Mouse (Mus musculus) intestine, embryonic 16.5 days (tissue): ENCODE data around the gene Spg11. TPM values are rescaled to one million over a fixed set of nuclear protein-coding genes. Genes with fewer than 3 reads are reported as not detected.
"Not testable (repeated sequence)": the region's sequence is repeated elsewhere in the genome, so short reads cannot be mapped to it uniquely, and the experiment has no call there.

Experiments used
- ATAC-seq: fragments of 200-750 bp; cut with Nextera tagmentation; 2 replicates; pipeline ENCODE4 v1.8.0; 2017; ENCODE audit warnings: moderate TSS enrichment, moderate library complexity
- H3K27ac ChIP-seq: fragments of 300-500 bp; sonication (generic); 2 replicates; pipeline ENCODE4 v1.5.1; 2014; ENCODE audit warnings: mild to moderate bottlenecking, low read length
- H3K27me3 ChIP-seq: fragments of 300-500 bp; sonication (generic); replicated peaks from 2 replicates; pipeline ENCODE4 v1.6.1; 2014; ENCODE audit warnings: low read length, control low read depth, mixed read lengths; ENCODE audit not compliant: control insufficient read depth, insufficient read depth
- H3K36me3 ChIP-seq: fragments of 300-500 bp; sonication (generic); 2 replicates; pipeline ENCODE4 v1.6.1; 2014; ENCODE audit warnings: low read length, control low read depth; ENCODE audit not compliant: control insufficient read depth, insufficient read depth
- H3K4me1 ChIP-seq: fragments of 300-500 bp; sonication (generic); 2 replicates; pipeline ENCODE4 v1.6.1; 2014; ENCODE audit warnings: low read length, control low read depth, mixed read lengths; ENCODE audit not compliant: control insufficient read depth, insufficient read depth
- H3K4me2 ChIP-seq: fragments of 300-500 bp; sonication (generic); 2 replicates; pipeline ENCODE4 v1.6.1; 2014; ENCODE audit warnings: low read depth, low read length, control low read depth
- H3K4me3 ChIP-seq: fragments of 300-500 bp; sonication (generic); 2 replicates; pipeline ENCODE4 v1.5.1; 2014; ENCODE audit warnings: mild to moderate bottlenecking, low read length
- H3K9ac ChIP-seq: fragments of 300-500 bp; sonication (generic); 2 replicates; pipeline ENCODE4 v1.6.1; 2014; ENCODE audit warnings: low read depth, low read length
- H3K9me3 ChIP-seq: fragments of 300-500 bp; sonication (generic); 2 replicates; pipeline ENCODE4 v1.6.1; 2016; ENCODE audit warnings: low read length, control low read depth; ENCODE audit not compliant: control insufficient read depth
- WGBS: fragments of 180-500 bp; shearing (Covaris S2); extraction: QIAGEN DNeasy Blood & Tissue Kit; methylation state at CpG from one replicate; pipeline ENCODE4 v1.1.7; 2014; 5-methylcytosine and 5-hydroxymethylcytosine counted together
- polyA plus RNA-seq: library from polyadenylated mRNA; unstranded; fragments of >200 nt; fragmentation: Nextera tagmentation; extraction: Ambion mirVana; gene quantifications from 2 replicates; pipeline ENCODE4 v1.2.1, GENCODE M21; 2015

The Spg11 gene
- polyA plus RNA-seq, 1 experiment from 2014 or later: 7.0 TPM

DNA sequence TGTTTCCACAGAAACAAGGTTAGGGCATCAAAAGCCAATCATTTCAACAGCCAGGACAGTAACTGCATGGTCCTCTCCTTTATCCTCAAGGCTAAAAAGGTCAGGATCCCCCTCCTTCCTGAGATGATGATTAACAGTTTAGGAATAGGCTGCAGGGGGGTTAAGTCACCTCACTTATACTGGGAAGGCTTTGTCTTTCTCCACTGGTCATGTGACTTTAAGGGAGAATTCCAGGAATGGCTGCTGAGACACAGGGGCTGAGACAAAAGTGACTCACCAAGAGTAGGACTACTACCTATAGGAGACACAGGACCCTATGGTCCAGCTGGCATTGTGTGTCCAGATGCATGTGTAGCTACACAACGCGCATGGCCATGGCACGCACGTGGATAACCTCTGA, 9.4 kb upstream of the Spg11 start:
- WGBS: 92% methylated on average over 4 of the region's 4 CpGs
- H3K27me3 ChIP-seq: 0 out of 2 replicates have a peak, but pooled peaks cover 2% of the 10 kb centered on the region
- no peak for ATAC-seq
- H3K27ac ChIP-seq: no peak overlapping the region
- no peak overlapping the region for H3K4me3 ChIP-seq
- peaks cover 2% of the 10 kb centered on the region; the same call in 1 of the 2 replicates for H3K4me1 ChIP-seq
- H3K36me3 ChIP-seq: no peaks in the 10 kb centered on the region
- H3K4me2 ChIP-seq: no peak overlapping the region
- no peaks in the 10 kb centered on the region for H3K9me3 ChIP-seq
- H3K9ac ChIP-seq: no peak overlapping the region

DNA sequence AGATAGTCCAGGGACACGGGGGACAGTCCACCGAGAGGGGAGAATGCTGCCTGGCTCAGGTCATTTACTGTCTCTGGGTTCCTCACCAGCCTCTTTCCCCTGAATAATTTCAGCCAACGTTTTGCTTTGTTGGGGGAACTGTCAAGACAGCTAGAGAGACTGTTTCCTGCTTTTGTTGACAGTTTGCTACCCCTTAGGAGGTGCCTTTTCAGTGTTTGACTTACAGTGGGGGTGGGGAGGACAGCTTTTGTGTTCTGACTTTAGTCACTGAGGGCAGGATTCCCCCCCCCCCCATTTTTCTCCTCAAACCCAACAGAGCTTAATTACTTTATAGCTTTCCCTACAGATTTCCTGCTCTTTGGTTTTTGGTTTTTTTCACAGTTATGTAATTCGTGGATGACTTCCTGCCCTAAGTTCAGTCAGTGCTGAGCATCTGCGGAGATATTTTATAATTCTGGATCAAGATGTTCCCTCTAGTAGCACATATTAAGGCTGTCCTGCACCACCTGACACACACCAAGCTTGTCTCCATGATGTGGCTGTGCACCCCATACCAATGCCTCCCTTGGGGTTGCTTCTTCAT, 8.7 kb upstream of the Spg11 start:
- H3K4me3 ChIP-seq: no peak overlapping the region
- H3K9me3 ChIP-seq: no peaks in the 10 kb centered on the region
- no peaks in the 10 kb centered on the region for H3K36me3 ChIP-seq
- no peak for ATAC-seq
- 0 out of 2 replicates have a peak, but pooled peaks cover 2% of the 10 kb centered on the region for H3K27me3 ChIP-seq
- H3K4me1 ChIP-seq: peaks cover 2% of the 10 kb centered on the region; the same call in 1 of the 2 replicates
- no peak overlapping the region for H3K4me2 ChIP-seq
- 32% methylated on average over 5 of the region's 5 CpGs for WGBS
- H3K27ac ChIP-seq: no peak overlapping the region
- no peak overlapping the region for H3K9ac ChIP-seq

DNA sequence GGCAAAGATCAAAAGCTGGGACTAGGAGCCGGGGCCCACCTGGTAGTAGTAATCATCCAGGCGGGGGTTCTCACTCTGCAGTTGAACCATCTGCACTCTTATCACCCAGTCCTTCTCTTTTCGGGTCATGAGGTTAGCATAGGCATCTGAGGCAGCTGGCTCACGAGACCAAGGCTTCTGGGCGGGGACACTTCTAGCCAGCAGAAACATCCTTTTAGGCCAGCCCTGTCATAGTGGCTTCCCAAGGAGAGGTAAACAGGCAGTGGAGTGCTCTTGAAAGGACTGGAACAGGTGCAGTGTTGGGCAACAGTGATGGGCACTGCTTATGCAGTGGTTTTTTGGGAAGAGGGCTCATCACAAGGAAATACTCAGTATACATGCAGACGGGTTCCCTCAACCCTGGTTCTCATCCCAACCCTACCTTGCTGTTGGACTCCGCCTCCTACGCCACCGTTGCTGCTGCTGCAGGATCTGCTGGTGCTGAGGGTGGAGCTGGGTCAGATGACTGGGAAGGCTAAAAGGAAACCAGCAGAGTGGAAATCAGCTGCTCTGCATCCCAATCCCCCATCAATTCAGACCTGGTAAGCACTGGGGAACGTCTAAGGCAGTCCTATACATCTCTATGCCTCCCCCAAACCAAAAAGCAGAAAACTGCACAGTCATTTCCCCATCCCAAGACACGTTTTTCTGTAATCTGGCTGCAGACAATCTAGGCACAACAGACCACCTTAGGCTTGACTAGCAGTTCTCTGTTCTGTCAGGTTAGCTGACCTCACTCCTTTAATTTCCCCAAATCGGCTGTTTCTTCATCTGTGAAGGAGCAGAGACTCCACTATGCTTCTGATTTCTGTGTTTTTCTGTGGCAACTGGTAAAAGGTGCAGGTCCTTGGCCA, 7.7 kb upstream of the Spg11 start:
- Histone ChIP-seq H3K4me1 (peaks cover 2% of the 10 kb centered on the region; the same call in 1 of the 2 replicates), H3K4me2 (no peak overlapping the region), H3K9ac (no peak overlapping the region), H3K36me3 (no peaks in the 10 kb centered on the region), H3K4me3 (no peak overlapping the region), H3K27ac (no peak overlapping the region), H3K9me3 (no peaks in the 10 kb centered on the region), H3K27me3 (0 out of 2 replicates have a peak, but pooled peaks cover 2% of the 10 kb centered on the region)
- WGBS: 49% methylated on average over 12 of the region's 12 CpGs
- ATAC-seq: no peak; the same call in 1 of the 2 replicates

DNA sequence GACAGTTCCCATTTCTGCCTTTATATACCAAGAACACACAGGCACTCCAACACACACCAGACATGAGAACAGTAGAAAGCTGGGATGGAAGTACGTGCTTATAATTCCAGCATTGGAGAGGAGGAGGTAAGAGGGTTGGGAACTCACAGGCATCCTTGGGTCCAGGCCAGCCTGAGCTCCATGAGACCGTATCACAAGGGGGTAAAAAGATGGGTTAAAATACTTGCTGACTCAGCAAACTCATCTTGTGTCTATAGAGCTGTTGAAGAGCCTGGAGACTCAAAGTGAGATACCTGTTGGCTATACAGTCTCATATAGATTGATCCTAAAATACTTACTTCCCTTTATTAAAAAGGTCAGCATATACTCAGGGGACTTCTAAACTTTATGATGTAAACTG, 1.3 kb downstream of the Spg11 start:
- 92% methylated on average over 2 of the region's 2 CpGs for WGBS
- Histone ChIP-seq H3K36me3 (peaks cover 3% of the 10 kb centered on the region; the same call in 1 of the 2 replicates), H3K9me3 (no peaks in the 10 kb centered on the region), H3K27ac (no peak overlapping the region), H3K4me1 (peaks cover 2% of the 10 kb centered on the region; the same call in 1 of the 2 replicates), H3K27me3 (no peaks in the 10 kb centered on the region), H3K4me2 (no peak overlapping the region), H3K4me3 (no peak overlapping the region), H3K9ac (no peak overlapping the region)
- ATAC-seq: no peak

DNA sequence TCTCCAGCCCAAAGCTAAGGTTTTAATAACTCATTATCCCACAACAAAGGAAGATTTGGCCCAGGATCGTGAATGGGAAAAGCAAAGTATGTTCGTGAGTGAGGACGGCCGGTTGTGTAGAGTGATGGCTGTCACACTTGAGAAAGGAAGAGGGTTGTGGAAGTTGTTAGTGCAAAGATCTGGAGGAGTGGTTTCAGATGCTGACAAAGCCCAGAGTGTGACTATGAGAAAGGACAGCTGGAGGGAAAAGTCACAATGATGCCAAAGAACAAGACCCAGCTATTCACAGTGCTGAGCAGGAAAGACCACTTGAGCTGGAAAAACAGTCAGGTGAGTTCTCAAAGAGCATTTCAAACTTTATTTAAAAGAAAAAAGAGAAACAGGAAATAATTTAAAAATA, 8.5 kb downstream of the Spg11 start:
- peaks cover 13% of the 10 kb centered on the region for H3K36me3 ChIP-seq
- no peaks in the 10 kb centered on the region for H3K9me3 ChIP-seq
- H3K27me3 ChIP-seq: no peaks in the 10 kb centered on the region
- ATAC-seq: no peak
- H3K4me2 ChIP-seq: no peak overlapping the region
- H3K4me1 ChIP-seq: no peaks in the 10 kb centered on the region
- H3K9ac ChIP-seq: no peak overlapping the region
- 0 out of 2 replicates have a peak overlapping the region, but pooled peaks have one; percentile 12 for H3K27ac ChIP-seq
- 69% methylated on average over 4 of the region's 4 CpGs for WGBS
- no peak overlapping the region for H3K4me3 ChIP-seq

DNA sequence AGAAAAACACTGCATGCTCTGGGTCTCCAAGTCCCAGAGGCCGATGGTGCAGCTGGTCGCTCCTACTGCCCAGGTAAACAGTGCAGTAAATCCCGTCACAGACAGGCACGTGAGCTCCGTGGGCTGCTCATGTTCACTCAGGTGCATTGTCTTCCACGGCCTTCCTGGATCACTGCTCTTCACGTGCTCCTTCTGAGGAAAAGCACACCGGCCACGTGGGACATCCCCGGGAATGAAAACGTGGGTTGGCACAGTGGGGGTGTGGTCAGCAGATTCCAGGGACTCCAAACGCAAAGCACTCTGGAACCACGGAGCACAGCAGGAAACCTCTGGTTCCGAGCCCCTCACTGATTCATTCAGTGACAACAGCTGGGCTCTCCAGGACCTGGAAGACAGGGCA, 10.1 kb downstream of the Spg11 start:
- no peak for ATAC-seq
- H3K4me3 ChIP-seq: no peak overlapping the region
- H3K36me3 ChIP-seq: peaks cover 13% of the 10 kb centered on the region
- no peaks in the 10 kb centered on the region for H3K27me3 ChIP-seq
- H3K27ac ChIP-seq: no peak overlapping the region
- H3K9ac ChIP-seq: no peak overlapping the region
- H3K4me2 ChIP-seq: no peak overlapping the region
- no peaks in the 10 kb centered on the region for H3K4me1 ChIP-seq
- no peaks in the 10 kb centered on the region for H3K9me3 ChIP-seq
- 80% methylated on average over 14 of the region's 14 CpGs for WGBS

DNA sequence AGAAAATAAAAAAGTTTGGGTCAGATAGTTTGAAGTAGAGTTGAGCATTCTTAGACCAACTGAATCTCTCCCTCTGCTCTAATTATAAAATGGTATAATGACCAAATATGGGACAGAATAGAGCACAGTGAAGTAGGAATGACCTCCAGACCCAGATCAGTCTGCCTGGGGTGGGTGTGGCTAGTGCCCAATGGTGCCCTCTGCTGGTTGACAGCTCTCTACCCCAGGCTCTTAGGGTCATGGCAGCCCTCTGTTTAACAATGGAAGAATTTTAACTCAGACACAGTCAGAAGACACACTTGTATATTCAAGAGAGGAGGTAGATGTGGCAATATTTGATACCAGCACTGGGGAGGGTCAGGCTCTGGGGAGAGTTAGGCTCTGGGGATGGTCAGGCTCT, 16.1 kb downstream of the Spg11 start:
- Histone ChIP-seq H3K36me3 (no peaks in the 10 kb centered on the region), H3K4me1 (no peaks in the 10 kb centered on the region), H3K4me3 (no peak overlapping the region), H3K27me3 (no peaks in the 10 kb centered on the region), H3K27ac (no peak overlapping the region), H3K9me3 (no peaks in the 10 kb centered on the region), H3K9ac (no peak overlapping the region), H3K4me2 (no peak overlapping the region)
- no peak for ATAC-seq

DNA sequence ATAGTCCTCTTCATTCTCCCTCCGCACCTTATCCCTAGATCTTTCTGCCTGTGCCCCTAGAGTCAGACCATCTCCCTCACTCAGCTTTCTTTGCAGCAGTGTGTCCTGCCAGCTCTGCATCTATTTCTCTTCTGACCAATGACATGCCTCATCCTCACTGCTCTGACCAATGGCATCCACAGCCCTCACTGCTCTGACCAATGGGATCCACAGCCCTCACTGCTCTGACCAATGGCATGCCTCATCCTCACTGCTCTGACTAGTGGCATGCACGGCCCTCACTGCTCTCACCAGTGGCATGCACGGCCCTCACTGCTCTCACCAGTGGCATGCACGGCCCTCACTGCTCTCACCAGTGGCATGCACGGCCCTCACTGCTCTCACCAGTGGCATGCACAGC, 20.5 kb downstream of the Spg11 start:
- WGBS: 82% methylated on average over 5 of the region's 5 CpGs

DNA sequence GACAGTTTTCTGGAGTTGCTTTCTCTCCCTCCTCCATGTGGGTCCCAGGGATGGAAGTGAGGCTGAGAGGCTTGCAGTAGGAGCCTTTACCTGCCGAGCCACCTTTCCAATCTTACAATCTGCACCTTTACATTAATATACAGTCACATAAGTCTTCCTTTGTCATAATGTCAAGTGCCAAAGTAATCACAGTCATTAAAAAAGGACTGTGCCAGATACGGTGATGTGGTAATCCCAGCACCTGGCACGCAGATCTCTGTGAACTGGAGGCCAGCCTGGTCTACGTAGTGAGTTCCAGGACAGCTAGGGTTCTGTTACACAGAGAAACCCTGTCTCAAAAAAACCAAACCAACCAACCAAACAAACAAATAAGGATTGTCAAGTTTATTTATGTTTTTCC, 24.3 kb downstream of the Spg11 start:
- Histone ChIP-seq H3K4me2 (no peak overlapping the region), H3K4me3 (no peak overlapping the region), H3K27ac (no peak overlapping the region), H3K4me1 (no peaks in the 10 kb centered on the region), H3K36me3 (0 out of 2 replicates have a peak, but pooled peaks cover 3% of the 10 kb centered on the region), H3K9me3 (no peaks in the 10 kb centered on the region), H3K27me3 (no peaks in the 10 kb centered on the region), H3K9ac (no peak overlapping the region)
- ATAC-seq: no peak
- 93% methylated on average over 4 of the region's 4 CpGs for WGBS

More for the DNA sequence above, 20.5 kb downstream of the Spg11 start:
- not testable (repeated sequence) for H3K27me3 ChIP-seq, ATAC-seq, H3K4me1 ChIP-seq, H3K36me3 ChIP-seq, H3K4me3 ChIP-seq, H3K9ac ChIP-seq, H3K27ac ChIP-seq, H3K4me2 ChIP-seq, H3K9me3 ChIP-seq
